Mouse (Mus musculus) myocyte (in vitro differentiated cells): ENCODE data around the gene Lect2. TPM values are rescaled to one million over a fixed set of nuclear protein-coding genes. Genes with fewer than 3 reads are reported as not detected.

Experiments used
- H3K27me3 ChIP-seq: one replicate; pipeline ENCODE4 v1.6.1; 2011; ENCODE audit not compliant: control insufficient read depth, insufficient read depth, insufficient read length
- H3K36me3 ChIP-seq: one replicate; pipeline ENCODE4 v1.6.1; 2011; ENCODE audit not compliant: control insufficient read depth, insufficient read depth
- H3K4me2 ChIP-seq: one replicate; pipeline ENCODE4 v1.6.1; 2011; ENCODE audit warnings: low read depth, control low read depth
- H3K4me3 ChIP-seq: one replicate; pipeline ENCODE4 v1.5.1; 2011; ENCODE audit warnings: mild to moderate bottlenecking, control low read depth, moderate library complexity
- H3K79me2 ChIP-seq: one replicate; pipeline ENCODE4 v1.6.1; 2011; ENCODE audit not compliant: control insufficient read depth, insufficient read depth
- H3ac ChIP-seq: one replicate; pipeline ENCODE4 v1.6.1; 2011; ENCODE audit not compliant: control insufficient read depth, insufficient read length
- CEBPB ChIP-seq: IDR thresholded peaks from 2 replicates; pipeline ENCODE4 v1.6.1; 2011; ENCODE audit warnings: mild to moderate bottlenecking, moderate library complexity; ENCODE audit not compliant: poor library complexity, insufficient read depth, severe bottlenecking
- E2F4 ChIP-seq: IDR thresholded peaks from one replicate; pipeline ENCODE4 v1.6.1; 2011; ENCODE audit warnings: mild to moderate bottlenecking, control low read depth, moderate library complexity; ENCODE audit not compliant: insufficient read depth
- MAX ChIP-seq: IDR thresholded peaks from one replicate; pipeline ENCODE4 v1.6.1; 2011; ENCODE audit warnings: low read depth, mild to moderate bottlenecking, control low read depth
- MYOD1 ChIP-seq, 3 experiments: IDR thresholded peaks; one replicate each; pipeline ENCODE4 v1.6.1; 2011; ENCODE audit warnings: control low read depth in 2 of 3, low read depth in 2 of 3, mild to moderate bottlenecking in 2 of 3, moderate library complexity in 1 of 3; ENCODE audit not compliant: insufficient read length in 2 of 3, control insufficient read depth in 1 of 3
- MYOG ChIP-seq, 3 experiments: IDR thresholded peaks; one replicate each; pipeline ENCODE4 v1.6.1; 2011; ENCODE audit warnings: control low read depth in 2 of 3, low read depth in 2 of 3, mild to moderate bottlenecking in 2 of 3; ENCODE audit not compliant: insufficient read length in 2 of 3, control insufficient read depth in 1 of 3, insufficient read depth in 1 of 3
- POLR2A ChIP-seq: IDR thresholded peaks from one replicate; pipeline ENCODE4 v1.6.1; 2011; ENCODE audit warnings: low read depth, mild to moderate bottlenecking, control low read depth, moderate library complexity; ENCODE audit not compliant: insufficient read length
- POLR2AphosphoS2 ChIP-seq: IDR thresholded peaks from one replicate; pipeline ENCODE4 v1.6.1; 2011; ENCODE audit warnings: low read depth, control low read depth; ENCODE audit not compliant: insufficient read length
- REST ChIP-seq: IDR thresholded peaks from one replicate; pipeline ENCODE4 v1.6.1; 2011; ENCODE audit warnings: mild to moderate bottlenecking, control low read depth, moderate library complexity; ENCODE audit not compliant: insufficient read depth, insufficient read length
- SRF ChIP-seq: IDR thresholded peaks from one replicate; pipeline ENCODE4 v1.6.1; 2011; ENCODE audit warnings: low read depth; ENCODE audit not compliant: control insufficient read depth, insufficient read length
- TCF12 ChIP-seq: IDR thresholded peaks from one replicate; pipeline ENCODE4 v1.6.1; 2011; ENCODE audit warnings: mild to moderate bottlenecking, control low read depth; ENCODE audit not compliant: poor library complexity, insufficient read depth, severe bottlenecking
- TCF3 ChIP-seq: IDR thresholded peaks from one replicate; pipeline ENCODE4 v1.6.1; 2011; ENCODE audit warnings: low read depth, control low read depth; ENCODE audit not compliant: insufficient read length
- USF1 ChIP-seq: IDR thresholded peaks from one replicate; pipeline ENCODE4 v1.6.1; 2011; ENCODE audit warnings: low read depth, mild to moderate bottlenecking, control low read depth, moderate library complexity
- polyA plus RNA-seq: library from polyadenylated mRNA; unstranded; fragments of >200 nt; fragmentation: generic; extraction: Trizol; gene quantifications from one replicate; pipeline ENCODE4 v1.2.1, GENCODE M21; 2012; ENCODE audit warnings: missing spikeins

Lect2 gene
- polyA plus RNA-seq, 1 experiment: not detected

DNA sequence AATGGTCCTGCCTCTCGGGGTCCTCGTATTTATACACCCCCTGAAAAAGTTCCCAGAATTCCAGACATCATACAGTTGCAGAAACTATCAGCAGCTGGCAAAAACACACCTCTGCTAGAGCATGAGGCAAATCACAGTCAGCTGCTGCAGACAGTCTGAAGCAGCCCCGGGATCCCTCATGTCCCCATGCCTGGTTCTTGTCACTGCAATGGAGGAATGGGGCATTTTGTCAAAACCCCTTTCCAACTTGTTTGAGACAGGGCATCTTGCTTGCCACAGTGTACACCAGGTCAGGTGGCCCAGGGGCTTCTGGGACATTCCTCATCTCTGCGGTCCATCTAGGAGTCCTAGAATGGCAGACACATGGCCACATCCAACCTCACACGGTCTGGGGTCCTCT is 13.4 kb downstream of the Lect2 start:
- Histone ChIP-seq H3K79me2 (no peaks in the 10 kb centered on the region), H3K4me2 (no peak overlapping the region), H3K36me3 (no peaks in the 10 kb centered on the region), H3K27me3 (peaks cover 7% of the 10 kb centered on the region), H3ac (no peak overlapping the region), H3K4me3 (no peak overlapping the region)
- no peak for TF ChIP-seq MAX
- TF ChIP-seq CEBPB: no peak
- TF ChIP-seq TCF12: no peak
- no peak for TF ChIP-seq SRF
- TF ChIP-seq MYOG (IDR thresholded peaks at IDR 0.05; ENCODE audit: control insufficient read depth in 1 of 3, insufficient read depth in 1 of 3, insufficient read length in 2 of 3, low read depth in 2 of 3): no peak
- no peak for TF ChIP-seq POLR2AphosphoS2
- no peak for TF ChIP-seq POLR2A
- TF ChIP-seq MYOD1 (IDR thresholded peaks at IDR 0.05; ENCODE audit: control insufficient read depth in 1 of 3, insufficient read length in 2 of 3, low read depth in 2 of 3): no peak
- TF ChIP-seq REST: no peak
- TF ChIP-seq USF1: no peak
- TF ChIP-seq E2F4: no peak
- no peak for TF ChIP-seq TCF3

DNA sequence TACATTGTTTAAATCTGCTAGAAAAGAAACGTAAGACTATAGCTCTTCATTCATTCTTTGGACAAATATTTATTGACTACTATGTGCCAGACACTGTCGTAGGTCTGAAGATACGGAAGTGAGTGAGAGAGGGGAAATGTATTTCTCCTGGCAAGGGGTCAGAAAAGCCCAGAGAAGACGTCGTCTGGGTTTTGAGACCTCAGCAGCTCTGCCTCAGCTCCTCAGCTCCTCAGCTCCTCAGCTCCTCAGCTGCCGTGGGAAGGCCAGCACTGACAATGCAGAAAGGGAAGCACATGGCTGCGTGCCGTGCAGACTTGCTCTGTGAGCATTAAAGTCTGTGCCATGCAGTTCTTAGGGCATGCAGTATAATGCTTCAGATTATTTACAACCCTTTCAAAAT is 18.6 kb downstream of the Lect2 start:
- no peak for TF ChIP-seq MAX
- TF ChIP-seq REST: no peak
- TF ChIP-seq TCF12: no peak
- no peak for TF ChIP-seq TCF3
- no peak for TF ChIP-seq SRF
- TF ChIP-seq MYOG (IDR thresholded peaks at IDR 0.05; ENCODE audit: control insufficient read depth in 1 of 3, insufficient read depth in 1 of 3, insufficient read length in 2 of 3, low read depth in 2 of 3): no peak
- TF ChIP-seq POLR2A: no peak
- no peak for TF ChIP-seq E2F4
- no peak for TF ChIP-seq USF1
- no peak for TF ChIP-seq MYOD1 (IDR thresholded peaks at IDR 0.05; ENCODE audit: control insufficient read depth in 1 of 3, insufficient read length in 2 of 3, low read depth in 2 of 3)
- Histone ChIP-seq H3K79me2 (no peaks in the 10 kb centered on the region), H3K36me3 (no peaks in the 10 kb centered on the region), H3K4me2 (no peak overlapping the region), H3ac (no peak overlapping the region), H3K27me3 (peaks cover 20% of the 10 kb centered on the region), H3K4me3 (no peak overlapping the region)

- peaks cover 20% of the 10 kb centered on the region for H3K27me3 ChIP-seq
- H3ac ChIP-seq: no peak overlapping the region
- TF ChIP-seq POLR2AphosphoS2: no peak
- no peak for TF ChIP-seq TCF12
- no peak for TF ChIP-seq SRF
- TF ChIP-seq POLR2A: no peak
- no peaks in the 10 kb centered on the region for H3K36me3 ChIP-seq
- H3K4me3 ChIP-seq: no peak overlapping the region
- H3K79me2 ChIP-seq: no peaks in the 10 kb centered on the region
- no peak overlapping the region for H3K4me2 ChIP-seq
These were observed 19.3 kb downstream of the Lect2 start for GRCm38 (mm10) chr13:56529031-56529430.

DNA sequence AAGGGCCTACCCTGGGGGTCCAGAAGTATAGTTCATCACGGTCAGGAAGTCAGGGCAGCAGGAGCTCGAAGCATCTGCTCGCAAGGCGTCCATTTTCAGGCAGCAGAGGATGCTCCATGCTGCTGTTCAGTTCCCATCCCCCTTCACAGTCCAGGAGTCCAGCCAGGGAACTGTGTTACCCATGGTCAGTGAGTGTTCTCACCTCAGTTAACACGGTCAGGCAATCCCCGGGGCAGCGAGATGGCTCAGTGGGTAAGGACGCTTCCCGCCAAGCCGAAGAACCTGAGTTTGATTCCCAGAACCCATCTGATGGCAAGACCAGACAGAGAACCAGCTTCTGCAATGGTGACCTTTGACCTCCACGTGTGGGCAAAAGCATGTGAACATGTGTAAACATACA is 20.0 kb downstream of the Lect2 start:
- Histone ChIP-seq H3K36me3 (no peaks in the 10 kb centered on the region), H3K27me3 (peaks cover 20% of the 10 kb centered on the region), H3K4me3 (no peak overlapping the region), H3K79me2 (no peaks in the 10 kb centered on the region), H3K4me2 (no peak overlapping the region), H3ac (no peak overlapping the region)
- no peak for TF ChIP-seq USF1
- no peak for TF ChIP-seq E2F4
- TF ChIP-seq CEBPB: no peak
- no peak for TF ChIP-seq REST
- no peak for TF ChIP-seq TCF3
- TF ChIP-seq POLR2A: no peak
- no peak for TF ChIP-seq MAX
- TF ChIP-seq MYOG (IDR thresholded peaks at IDR 0.05; ENCODE audit: control insufficient read depth in 1 of 3, insufficient read depth in 1 of 3, insufficient read length in 2 of 3, low read depth in 2 of 3): no peak
- no peak for TF ChIP-seq SRF
- no peak for TF ChIP-seq TCF12
- TF ChIP-seq MYOD1 (IDR thresholded peaks at IDR 0.05; ENCODE audit: control insufficient read depth in 1 of 3, insufficient read length in 2 of 3, low read depth in 2 of 3): no peak
- TF ChIP-seq POLR2AphosphoS2: no peak

DNA sequence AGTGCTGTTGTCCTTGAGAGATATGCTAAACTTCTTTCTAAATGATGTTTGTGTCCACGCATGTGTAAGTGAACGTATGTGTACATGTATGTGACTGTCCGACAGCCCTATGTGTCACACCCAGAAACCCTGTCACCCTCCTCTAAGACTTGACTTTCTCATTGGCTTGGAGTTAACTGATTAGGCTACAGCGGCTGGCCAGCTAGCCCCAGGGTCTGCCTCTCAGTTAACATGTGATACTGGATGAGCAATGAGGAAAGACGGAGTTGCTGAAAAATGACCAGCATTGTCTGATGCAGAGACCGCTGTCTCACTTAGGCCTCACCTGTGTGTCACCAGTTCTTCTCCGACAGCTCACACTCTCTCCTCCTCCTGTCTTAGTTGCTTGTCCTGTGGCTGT is 20.5 kb downstream of the Lect2 start:
- Histone ChIP-seq H3K4me2 (no peak overlapping the region), H3K79me2 (no peaks in the 10 kb centered on the region), H3K27me3 (peaks cover 20% of the 10 kb centered on the region), H3K4me3 (no peak overlapping the region), H3ac (no peak overlapping the region), H3K36me3 (no peaks in the 10 kb centered on the region)
- TF ChIP-seq SRF: no peak
- no peak for TF ChIP-seq MYOG (IDR thresholded peaks at IDR 0.05; ENCODE audit: control insufficient read depth in 1 of 3, insufficient read depth in 1 of 3, insufficient read length in 2 of 3, low read depth in 2 of 3)
- TF ChIP-seq POLR2AphosphoS2: no peak
- TF ChIP-seq TCF12: no peak
- no peak for TF ChIP-seq TCF3
- no peak for TF ChIP-seq USF1
- TF ChIP-seq POLR2A: no peak
- TF ChIP-seq MYOD1 (IDR thresholded peaks at IDR 0.05; ENCODE audit: control insufficient read depth in 1 of 3, insufficient read length in 2 of 3, low read depth in 2 of 3): no peak
- no peak for TF ChIP-seq MAX
- TF ChIP-seq REST: no peak
- no peak for TF ChIP-seq E2F4
- no peak for TF ChIP-seq CEBPB
